Mouse (Mus musculus) cerebellum, adult 9-11 months (tissue): ENCODE results near the gene Gm28434.

ENCODE experiments used
- DNase-seq: peaks from one replicate; pipeline ENCODE4 v3.0.0; 2022

Gene Gm28434

DNA sequence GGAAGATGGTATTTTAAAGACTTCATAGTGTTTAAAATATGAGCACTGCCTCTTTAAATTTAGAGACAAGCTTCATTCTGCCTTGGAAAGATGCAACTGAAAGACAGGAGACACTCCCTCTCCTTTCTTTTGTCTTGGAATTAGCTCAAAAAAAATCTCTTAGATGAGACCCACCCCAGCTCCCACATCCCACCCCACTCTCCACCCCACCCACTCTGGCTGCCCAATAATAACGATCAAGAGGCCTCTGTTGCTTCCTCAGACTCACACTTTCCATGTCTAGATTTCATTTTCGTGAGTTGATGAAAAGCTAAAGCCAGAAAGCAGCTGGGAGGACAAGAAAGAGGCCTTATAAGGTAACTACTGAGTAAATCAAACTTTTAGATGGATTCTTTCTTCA lies at the start of gene Gm28434, which contains the start of gene 2310003L06Rik:
Gene Gm28434, plus strand, starts transcription at position 317 of the 400 bp plus-strand sequence.
Gene 2310003L06Rik, plus strand, starts transcription at position 259 of the 400 bp plus-strand sequence.
- DNase-seq = no peak

DNA sequence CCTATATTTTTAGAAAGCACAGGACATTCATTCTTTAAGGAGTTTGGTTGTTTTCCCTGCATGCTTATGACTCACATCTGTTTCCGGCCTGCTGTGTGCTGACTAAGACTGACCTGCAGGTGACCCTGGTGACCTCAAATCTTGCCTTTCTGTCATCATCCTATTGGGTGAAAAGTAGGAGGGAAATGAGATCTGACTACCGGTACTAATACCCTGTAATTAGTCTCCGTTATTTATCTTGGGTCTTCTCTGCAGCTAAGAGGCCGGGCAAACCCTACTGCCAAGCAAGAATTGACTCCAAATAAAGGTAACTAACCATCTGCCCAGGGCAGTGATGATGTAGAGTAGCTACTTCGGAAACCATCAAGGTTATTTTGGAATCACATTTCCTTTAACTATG lies 43.9 kb upstream of the Gm28434 start, which contains the start of gene Csn3:
Gene Csn3, plus strand, starts transcription at position 208 of the 400 bp plus-strand sequence.
- no peak for DNase-seq

GRCm38 (mm10) chr5:87931603-87932002 lies 37.7 kb upstream of the Gm28434 start:
- DNase-seq = no peak

- no peak for DNase-seq
These were observed 28.6 kb upstream of the Gm28434 start for GRCm38 (mm10) chr5:87940752-87941151.

- no peak for DNase-seq
These were observed 26.8 kb upstream of the Gm28434 start for GRCm38 (mm10) chr5:87942515-87942914.

- DNase-seq = no peak
These were observed 17.5 kb upstream of the Gm28434 start for GRCm38 (mm10) chr5:87951836-87952235.

DNA sequence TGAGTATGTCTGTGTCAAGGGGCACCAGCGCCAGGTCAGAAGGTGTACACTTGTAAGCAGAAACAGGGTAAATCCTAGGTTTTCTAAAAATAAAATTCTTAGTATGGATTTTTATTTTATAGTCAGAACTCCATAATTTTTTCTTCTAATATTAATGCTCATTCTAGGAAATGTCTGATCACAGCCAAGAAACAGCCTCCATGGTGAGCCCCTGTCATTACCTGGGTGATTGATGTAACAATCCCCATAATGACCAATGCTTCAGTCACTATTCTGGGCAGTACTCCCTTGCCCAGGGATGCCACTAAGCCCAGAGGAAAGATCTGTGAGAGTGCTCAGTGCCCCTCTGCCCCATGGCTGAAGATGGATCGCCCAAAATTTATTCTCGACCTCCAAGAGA lies 9.8 kb downstream of the Gm28434 start, which contains the start of gene Cabs1:
Gene Cabs1, plus strand, starts transcription at position 301 of the 400 bp plus-strand sequence.
- no peak for DNase-seq

DNA sequence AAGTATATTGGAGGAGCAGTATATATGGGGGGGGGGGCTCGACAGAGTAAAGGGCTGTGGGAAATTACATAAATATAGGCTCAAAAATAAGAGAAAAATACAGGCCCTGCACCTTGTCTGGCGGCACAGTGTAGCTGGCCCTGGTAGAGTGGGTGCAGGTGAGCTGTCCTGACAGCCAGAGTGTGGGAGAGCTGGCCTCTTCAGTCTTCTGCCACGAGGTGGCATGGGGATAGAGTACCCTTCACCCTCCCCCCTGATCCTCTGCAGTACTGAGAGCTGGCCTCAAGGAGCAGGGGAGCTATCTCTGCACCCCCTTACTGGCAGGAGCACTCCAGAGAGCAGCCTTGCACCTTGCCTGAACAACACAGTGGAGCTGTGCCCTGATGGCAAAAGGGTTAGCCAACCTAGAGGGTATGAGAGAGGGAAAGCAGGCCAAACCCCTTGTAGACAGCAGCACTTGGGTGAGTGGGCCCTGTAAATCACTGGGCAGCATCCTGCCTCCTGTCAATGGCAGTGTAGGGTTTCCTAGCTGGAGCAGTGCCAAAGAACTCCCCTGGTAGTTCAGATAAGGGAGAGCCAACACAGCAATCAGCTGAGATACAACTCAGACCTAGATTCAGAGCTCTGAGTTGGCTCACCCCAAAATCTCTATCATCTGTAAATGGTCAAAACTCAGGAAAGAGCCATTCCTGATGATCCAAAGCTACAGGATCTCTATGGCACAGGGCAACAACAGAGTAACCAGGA lies 13.3 kb downstream of the Gm28434 start:
- DNase-seq = no peak

DNA sequence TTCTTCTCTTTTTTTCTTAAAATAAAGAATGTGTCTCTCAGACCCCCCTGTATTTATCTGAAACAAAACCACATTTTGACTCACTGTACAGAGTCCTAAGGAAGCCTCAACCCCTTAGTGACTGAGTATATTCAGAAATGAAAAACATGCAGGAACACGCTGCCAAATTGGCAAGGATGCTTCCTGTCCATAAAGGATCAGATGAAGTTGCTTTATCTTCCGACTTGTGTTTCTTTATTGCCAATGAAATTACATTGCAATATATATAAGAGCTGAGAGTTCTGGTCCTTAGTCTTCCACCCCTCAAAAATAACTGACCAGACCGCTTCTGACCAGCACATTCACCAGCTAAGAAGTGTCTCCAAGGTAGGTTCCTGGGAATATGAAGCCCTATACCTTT lies 32.9 kb downstream of the Gm28434 start, which contains the start of gene Smr3a:
Gene Smr3a, plus strand, starts transcription at position 301 of the 400 bp plus-strand sequence.
- DNase-seq = no peak

GRCm38 (mm10) chr5:88005241-88005640 lies 35.9 kb downstream of the Gm28434 start:
- DNase-seq = no peak
